Mouse (Mus musculus): ENCODE measurements around the gene Zfp423. TPM values are rescaled to one million over a fixed set of nuclear protein-coding genes. Genes with fewer than 3 reads are reported as not detected.

Zfp423 gene
- polyA plus RNA-seq, 1 experiment from 2014 or later: 35.0 TPM

DNA sequence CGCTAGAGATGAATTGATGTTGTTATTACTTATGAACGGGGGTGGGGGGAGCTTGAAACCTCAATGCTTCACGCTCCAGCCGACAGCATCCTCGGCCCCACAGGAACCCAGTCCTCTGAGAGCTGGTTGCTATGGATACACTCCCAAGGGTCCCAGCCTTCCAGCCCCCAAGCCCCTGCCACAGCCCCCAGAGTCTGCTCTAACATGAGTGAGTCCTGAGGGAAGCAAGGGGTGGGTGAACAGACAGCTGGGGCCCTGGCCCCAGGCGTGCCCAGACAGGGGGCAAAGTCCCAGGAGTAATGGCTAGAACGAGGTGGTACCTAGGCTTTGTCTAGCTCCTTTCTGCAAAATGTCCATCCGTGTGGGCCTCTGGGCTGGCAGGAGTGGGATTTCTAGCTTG, 181.8 kb downstream of the Zfp423 start:
- H3K9me3 ChIP-seq (ENCODE audit: control insufficient read depth, low read length): no peaks in the 10 kb centered on the region
- H3K4me2 ChIP-seq (ENCODE audit: low read depth, low read length): no peak overlapping the region
- H3K4me3 ChIP-seq (ENCODE audit: low read depth, low read length): no peak overlapping the region
- H3K4me1 ChIP-seq (ENCODE audit: control insufficient read depth, insufficient read depth, low read length): peaks cover 9% of the 10 kb centered on the region
- 16% methylated on average over 8 of the region's 8 CpGs for WGBS
- peaks cover 8% of the 10 kb centered on the region; the same call in 1 of the 2 replicates for H3K36me3 ChIP-seq (ENCODE audit: control insufficient read depth, insufficient read depth, low read length)
- no peaks in the 10 kb centered on the region for H3K27me3 ChIP-seq (ENCODE audit: control insufficient read depth, insufficient read depth, low read length)
- peak overlapping the region; percentile 16; the same call in 1 of the 2 replicates for H3K27ac ChIP-seq (ENCODE audit: low read depth, low read length)
- peak; percentile 49; the same call in 1 of the 2 replicates for ATAC-seq (ENCODE audit: low read depth)
- no peak overlapping the region for H3K9ac ChIP-seq (replicated peaks; ENCODE audit: low read depth, low read length)

DNA sequence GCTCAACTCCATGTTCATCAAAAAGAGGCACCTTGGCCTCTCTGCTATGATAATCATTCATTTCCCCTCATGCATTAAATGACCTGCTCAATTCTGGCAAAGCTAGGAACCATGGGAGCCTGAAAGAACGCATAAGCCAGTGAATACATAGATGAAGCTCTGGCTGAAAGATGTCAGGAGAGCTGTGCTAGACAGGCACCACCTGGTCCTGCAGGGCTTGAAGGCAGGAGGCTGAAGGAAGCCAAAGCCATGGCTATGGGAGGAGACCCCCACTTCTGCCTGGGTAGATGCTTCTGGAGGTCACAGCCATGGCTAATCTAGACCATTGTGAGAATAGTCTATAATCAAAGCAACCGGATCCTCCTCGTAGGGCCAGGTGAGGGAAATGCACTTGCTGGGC, 183.5 kb downstream of the Zfp423 start:
- Histone ChIP-seq H3K27me3 (ENCODE audit: control insufficient read depth, insufficient read depth, low read length) (no peaks in the 10 kb centered on the region), H3K36me3 (ENCODE audit: control insufficient read depth, insufficient read depth, low read length) (peaks cover 8% of the 10 kb centered on the region; the same call in 1 of the 2 replicates), H3K27ac (ENCODE audit: low read depth, low read length) (no peak overlapping the region), H3K4me2 (ENCODE audit: low read depth, low read length) (no peak overlapping the region), H3K4me1 (ENCODE audit: control insufficient read depth, insufficient read depth, low read length) (peaks cover 9% of the 10 kb centered on the region), H3K9me3 (ENCODE audit: control insufficient read depth, low read length) (no peaks in the 10 kb centered on the region), H3K9ac (replicated peaks; ENCODE audit: low read depth, low read length) (no peak overlapping the region), H3K4me3 (ENCODE audit: low read depth, low read length) (no peak overlapping the region)
- 85% methylated on average over 3 of the region's 3 CpGs for WGBS
- no peak for ATAC-seq (ENCODE audit: low read depth)

DNA sequence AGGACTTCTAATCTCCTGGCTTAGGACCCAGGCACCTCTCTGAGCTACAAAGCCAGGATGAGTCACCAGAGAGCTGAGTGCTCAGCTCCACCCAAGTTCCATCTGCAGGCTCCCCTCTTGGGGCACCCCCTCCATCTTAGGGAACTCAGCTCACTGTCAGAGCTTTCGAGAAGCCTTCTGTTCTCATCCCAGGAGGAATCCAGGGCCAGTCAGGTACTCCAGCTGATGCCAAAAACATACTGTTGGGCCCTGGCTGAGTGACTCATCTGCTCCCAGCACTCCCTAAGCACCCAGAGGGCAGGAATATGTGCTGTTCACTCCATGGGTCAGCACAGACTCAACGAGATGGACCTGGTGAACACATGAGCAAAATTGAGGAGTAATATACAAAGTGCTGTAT, 184.4 kb downstream of the Zfp423 start:
- 67% methylated on average over 2 of the region's 2 CpGs for WGBS
- ATAC-seq (ENCODE audit: low read depth): no peak
- Histone ChIP-seq H3K9ac (replicated peaks; ENCODE audit: low read depth, low read length) (no peak overlapping the region), H3K36me3 (ENCODE audit: control insufficient read depth, insufficient read depth, low read length) (0 out of 2 replicates have a peak, but pooled peaks cover 2% of the 10 kb centered on the region), H3K27ac (ENCODE audit: low read depth, low read length) (no peak overlapping the region), H3K4me2 (ENCODE audit: low read depth, low read length) (no peak overlapping the region), H3K4me1 (ENCODE audit: control insufficient read depth, insufficient read depth, low read length) (peaks cover 9% of the 10 kb centered on the region), H3K27me3 (ENCODE audit: control insufficient read depth, insufficient read depth, low read length) (no peaks in the 10 kb centered on the region), H3K9me3 (ENCODE audit: control insufficient read depth, low read length) (no peaks in the 10 kb centered on the region), H3K4me3 (ENCODE audit: low read depth, low read length) (no peak overlapping the region)

DNA sequence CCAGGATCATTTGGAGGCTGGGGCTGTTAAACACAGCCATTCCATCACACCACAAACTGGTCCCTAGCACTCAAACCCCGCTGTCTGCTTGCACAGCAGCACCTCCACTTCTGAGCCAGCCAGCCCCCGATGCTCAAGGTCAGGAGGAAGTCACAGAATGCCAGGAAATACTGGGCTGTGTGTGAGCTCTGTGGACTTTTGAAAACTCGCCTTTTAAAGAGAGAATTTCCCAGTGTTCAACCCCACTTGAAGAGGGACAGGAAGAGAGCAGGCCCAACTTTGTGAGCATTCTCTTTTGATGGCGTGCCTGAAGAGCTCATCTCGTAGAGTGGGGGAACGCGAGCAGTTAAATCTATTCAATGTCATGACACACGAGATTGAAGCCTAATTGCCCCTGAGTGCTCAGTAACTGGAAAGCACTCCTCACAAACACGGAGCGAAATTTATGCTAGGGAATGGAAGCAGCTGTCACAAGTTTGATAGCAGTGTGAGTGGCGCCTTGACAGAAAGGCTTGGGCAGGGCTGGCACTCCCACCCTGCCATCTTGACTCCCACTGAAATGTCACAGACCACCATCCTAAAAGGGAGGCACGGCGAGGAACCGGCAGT, 186.4 kb downstream of the Zfp423 start:
- ATAC-seq (ENCODE audit: low read depth): no peak
- peaks cover 9% of the 10 kb centered on the region for H3K4me1 ChIP-seq (ENCODE audit: control insufficient read depth, insufficient read depth, low read length)
- no peak overlapping the region for H3K27ac ChIP-seq (ENCODE audit: low read depth, low read length)
- 54% methylated on average over 14 of the region's 14 CpGs for WGBS
- no peaks in the 10 kb centered on the region for H3K9me3 ChIP-seq (ENCODE audit: control insufficient read depth, low read length)
- no peak overlapping the region for H3K4me2 ChIP-seq (ENCODE audit: low read depth, low read length)
- no peak overlapping the region for H3K4me3 ChIP-seq (ENCODE audit: low read depth, low read length)
- no peak overlapping the region for H3K9ac ChIP-seq (replicated peaks; ENCODE audit: low read depth, low read length)
- no peaks in the 10 kb centered on the region for H3K36me3 ChIP-seq (ENCODE audit: control insufficient read depth, insufficient read depth, low read length)
- H3K27me3 ChIP-seq (ENCODE audit: control insufficient read depth, insufficient read depth, low read length): no peaks in the 10 kb centered on the region

DNA sequence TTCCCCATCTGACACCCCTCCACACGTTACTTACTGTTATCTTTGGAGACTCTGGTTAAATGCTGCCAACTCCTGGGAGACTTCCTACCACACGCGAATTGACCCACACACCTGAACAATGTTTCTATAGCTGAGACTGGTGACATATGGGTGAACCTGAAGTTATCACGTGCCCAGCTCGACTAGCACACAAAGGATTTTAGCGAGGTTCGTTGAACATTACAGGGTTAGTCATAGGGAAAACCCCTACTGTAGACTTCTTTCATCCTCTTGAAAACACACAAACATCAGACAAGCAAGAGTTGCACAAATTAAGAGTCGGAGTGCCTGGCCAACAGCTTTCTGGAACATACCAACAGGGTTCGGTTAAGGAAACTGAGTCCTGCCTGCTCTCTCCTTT, 191.5 kb downstream of the Zfp423 start:
- H3K9ac ChIP-seq (replicated peaks; ENCODE audit: low read depth, low read length): no peak overlapping the region
- no peak for ATAC-seq (ENCODE audit: low read depth)
- H3K36me3 ChIP-seq (ENCODE audit: control insufficient read depth, insufficient read depth, low read length): no peaks in the 10 kb centered on the region
- H3K27ac ChIP-seq (ENCODE audit: low read depth, low read length): no peak overlapping the region
- H3K9me3 ChIP-seq (ENCODE audit: control insufficient read depth, low read length): no peaks in the 10 kb centered on the region
- no peak overlapping the region for H3K4me3 ChIP-seq (ENCODE audit: low read depth, low read length)
- no peak overlapping the region for H3K4me2 ChIP-seq (ENCODE audit: low read depth, low read length)
- WGBS: 76% methylated on average over 9 of the region's 9 CpGs
- no peaks in the 10 kb centered on the region for H3K4me1 ChIP-seq (ENCODE audit: control insufficient read depth, insufficient read depth, low read length)
- H3K27me3 ChIP-seq (ENCODE audit: control insufficient read depth, insufficient read depth, low read length): no peaks in the 10 kb centered on the region

DNA sequence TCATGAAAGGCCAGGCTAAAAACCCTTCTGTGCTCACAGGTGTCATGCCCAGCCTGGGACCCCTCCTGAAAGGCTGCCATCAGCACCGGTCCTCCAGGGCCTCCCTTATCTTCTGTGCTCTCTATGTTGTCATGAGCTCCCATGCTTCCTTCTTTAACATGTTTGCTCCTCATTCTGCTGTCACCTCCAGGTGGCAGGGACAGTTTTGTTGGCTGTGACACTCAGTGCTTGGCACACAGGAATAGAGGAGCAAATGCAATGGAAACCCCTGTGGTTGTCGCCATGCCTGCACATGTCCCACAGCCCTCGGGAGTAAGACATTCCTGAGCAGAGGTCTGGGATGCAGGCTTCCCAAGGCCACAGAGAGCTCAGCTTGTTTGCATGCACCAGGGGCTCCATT, 194.1 kb downstream of the Zfp423 start:
- Histone ChIP-seq H3K4me2 (ENCODE audit: low read depth, low read length) (no peak overlapping the region), H3K36me3 (ENCODE audit: control insufficient read depth, insufficient read depth, low read length) (no peaks in the 10 kb centered on the region), H3K9ac (replicated peaks; ENCODE audit: low read depth, low read length) (no peak overlapping the region), H3K4me3 (ENCODE audit: low read depth, low read length) (no peak overlapping the region), H3K27me3 (ENCODE audit: control insufficient read depth, insufficient read depth, low read length) (no peaks in the 10 kb centered on the region), H3K4me1 (ENCODE audit: control insufficient read depth, insufficient read depth, low read length) (no peaks in the 10 kb centered on the region), H3K27ac (ENCODE audit: low read depth, low read length) (no peak overlapping the region), H3K9me3 (ENCODE audit: control insufficient read depth, low read length) (no peaks in the 10 kb centered on the region)
- 89% methylated on average over 3 of the region's 3 CpGs for WGBS
- ATAC-seq (ENCODE audit: low read depth): no peak

DNA sequence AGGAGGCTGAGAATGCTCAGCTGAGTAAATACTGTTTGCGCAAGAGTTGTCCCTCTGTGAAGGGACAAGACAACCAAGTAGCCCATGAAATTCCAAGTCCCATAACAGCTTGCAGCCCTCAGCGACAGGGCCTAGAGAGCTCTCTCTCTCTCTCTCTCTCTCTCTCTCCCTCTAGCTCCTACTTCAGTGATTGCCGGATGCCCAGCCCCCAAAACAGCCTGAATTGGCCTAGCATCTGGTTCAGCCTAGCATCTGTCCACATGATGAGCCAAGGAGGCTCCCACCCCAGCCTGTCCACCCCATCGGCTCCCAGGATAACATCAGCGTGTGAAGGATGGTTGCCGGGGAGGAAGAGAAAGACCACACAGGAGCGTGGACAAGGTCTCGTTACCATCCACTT, 200.6 kb downstream of the Zfp423 start:
- Histone ChIP-seq H3K4me2 (ENCODE audit: low read depth, low read length) (no peak overlapping the region), H3K4me3 (ENCODE audit: low read depth, low read length) (no peak overlapping the region), H3K9me3 (ENCODE audit: control insufficient read depth, low read length) (no peaks in the 10 kb centered on the region), H3K9ac (replicated peaks; ENCODE audit: low read depth, low read length) (no peak overlapping the region), H3K36me3 (ENCODE audit: control insufficient read depth, insufficient read depth, low read length) (no peaks in the 10 kb centered on the region), H3K27me3 (ENCODE audit: control insufficient read depth, insufficient read depth, low read length) (no peaks in the 10 kb centered on the region), H3K4me1 (ENCODE audit: control insufficient read depth, insufficient read depth, low read length) (0 out of 2 replicates have a peak, but pooled peaks cover 4% of the 10 kb centered on the region), H3K27ac (ENCODE audit: low read depth, low read length) (no peak overlapping the region)
- no peak for ATAC-seq (ENCODE audit: low read depth)
- 20% methylated on average over 8 of the region's 8 CpGs for WGBS

DNA sequence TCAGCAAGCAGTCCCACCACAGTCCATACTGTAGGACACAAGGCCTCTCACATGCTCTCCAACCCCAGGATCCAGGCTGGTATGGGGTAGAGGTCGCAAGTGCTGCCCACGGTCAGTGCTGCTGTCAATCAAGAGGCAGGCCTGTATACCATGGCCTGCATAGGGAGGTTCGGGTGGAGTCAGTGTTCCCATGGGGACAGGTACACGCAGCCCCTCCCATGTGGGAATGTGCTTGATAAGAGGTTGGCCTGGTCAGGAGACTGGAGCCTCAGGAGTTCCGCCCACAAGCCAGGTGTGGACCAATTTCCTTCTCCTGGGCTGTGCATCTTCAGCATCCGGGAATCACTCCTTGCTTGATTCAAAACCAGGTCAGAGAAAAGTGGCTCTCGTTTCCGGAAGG, 204.5 kb downstream of the Zfp423 start:
- Histone ChIP-seq H3K9me3 (ENCODE audit: control insufficient read depth, low read length) (no peaks in the 10 kb centered on the region), H3K4me1 (ENCODE audit: control insufficient read depth, insufficient read depth, low read length) (peaks cover 21% of the 10 kb centered on the region; the same call in 1 of the 2 replicates), H3K27ac (ENCODE audit: low read depth, low read length) (no peak overlapping the region), H3K4me3 (ENCODE audit: low read depth, low read length) (no peak overlapping the region), H3K4me2 (ENCODE audit: low read depth, low read length) (no peak overlapping the region), H3K27me3 (ENCODE audit: control insufficient read depth, insufficient read depth, low read length) (no peaks in the 10 kb centered on the region), H3K36me3 (ENCODE audit: control insufficient read depth, insufficient read depth, low read length) (no peaks in the 10 kb centered on the region), H3K9ac (replicated peaks; ENCODE audit: low read depth, low read length) (no peak overlapping the region)
- ATAC-seq (ENCODE audit: low read depth): no peak
- 91% methylated on average over 8 of the region's 8 CpGs for WGBS

DNA sequence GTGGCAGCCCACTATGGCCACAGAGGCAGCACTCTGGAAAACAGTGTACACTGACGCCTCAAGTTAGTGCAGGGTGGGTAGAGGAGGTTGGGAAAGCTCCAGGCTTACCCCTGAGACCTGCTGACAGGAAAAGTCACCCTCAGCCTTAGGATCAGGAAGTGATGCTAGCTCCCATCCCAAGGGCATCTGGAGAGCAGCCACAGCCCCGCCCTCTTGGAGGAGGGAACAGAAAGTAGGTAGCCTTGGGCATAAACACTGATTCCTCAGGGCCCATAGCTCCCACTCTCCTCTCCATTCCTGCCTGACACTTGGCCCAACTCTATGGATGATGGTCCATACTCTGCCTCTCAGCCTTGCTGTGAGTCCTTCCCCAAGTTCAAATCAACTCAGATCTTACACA, 205.8 kb downstream of the Zfp423 start:
- ATAC-seq (ENCODE audit: low read depth): no peak
- no peak overlapping the region for H3K4me3 ChIP-seq (ENCODE audit: low read depth, low read length)
- 71% methylated on average over 2 of the region's 2 CpGs for WGBS
- H3K27me3 ChIP-seq (ENCODE audit: control insufficient read depth, insufficient read depth, low read length): no peaks in the 10 kb centered on the region
- no peaks in the 10 kb centered on the region for H3K36me3 ChIP-seq (ENCODE audit: control insufficient read depth, insufficient read depth, low read length)
- peaks cover 27% of the 10 kb centered on the region; the same call in 1 of the 2 replicates for H3K4me1 ChIP-seq (ENCODE audit: control insufficient read depth, insufficient read depth, low read length)
- no peak overlapping the region for H3K27ac ChIP-seq (ENCODE audit: low read depth, low read length)
- no peak overlapping the region for H3K4me2 ChIP-seq (ENCODE audit: low read depth, low read length)
- H3K9me3 ChIP-seq (ENCODE audit: control insufficient read depth, low read length): no peaks in the 10 kb centered on the region
- H3K9ac ChIP-seq (replicated peaks; ENCODE audit: low read depth, low read length): no peak overlapping the region
